Mouse (Mus musculus) embryonic facial prominence, embryonic 14.5 days (tissue): ENCODE measurements around the gene Trim33. TPM values are rescaled to one million over a fixed set of nuclear protein-coding genes. Genes with fewer than 3 reads are reported as not detected.

ENCODE experiments used
- ATAC-seq: fragments of 200-750 bp; cut with Nextera tagmentation; 2 replicates; pipeline ENCODE4 v1.8.0; 2017; ENCODE audit warnings: low read depth, moderate number of reproducible peaks, moderate TSS enrichment
- DNase-seq: peaks from one replicate; pipeline ENCODE4 v3.0.0-alpha.2; 2015; ENCODE audit warnings: low spot score
- H3K27ac ChIP-seq: fragments of 300-500 bp; sonication (generic); replicated peaks from 2 replicates; pipeline ENCODE4 v1.5.1; 2014; ENCODE audit warnings: low read depth, mild to moderate bottlenecking, low read length, moderate library complexity
- H3K27me3 ChIP-seq: fragments of 300-500 bp; sonication (generic); replicated peaks from 2 replicates; pipeline ENCODE4 v1.6.1; 2014; ENCODE audit warnings: low read length; ENCODE audit not compliant: control insufficient read depth, insufficient read depth
- H3K36me3 ChIP-seq: fragments of 300-500 bp; sonication (generic); 2 replicates; pipeline ENCODE4 v1.6.1; 2014; ENCODE audit warnings: low read length, mixed read lengths; ENCODE audit not compliant: control insufficient read depth, insufficient read depth
- H3K4me1 ChIP-seq: fragments of 300-500 bp; sonication (generic); 2 replicates; pipeline ENCODE4 v1.6.1; 2014; ENCODE audit warnings: antibody characterized with exemption, low read length; ENCODE audit not compliant: control insufficient read depth, insufficient read depth
- H3K4me2 ChIP-seq: fragments of 300-500 bp; sonication (generic); 2 replicates; pipeline ENCODE4 v1.6.1; 2014; ENCODE audit warnings: low read depth, mild to moderate bottlenecking, low read length, moderate library complexity, mixed read lengths
- H3K4me3 ChIP-seq: fragments of 300-500 bp; sonication (generic); 2 replicates; pipeline ENCODE4 v1.5.1; 2014; ENCODE audit warnings: low read depth, mild to moderate bottlenecking, low read length
- H3K9ac ChIP-seq: fragments of 300-500 bp; sonication (generic); 2 replicates; pipeline ENCODE4 v1.6.1; 2014; ENCODE audit warnings: low read depth, mild to moderate bottlenecking, low read length, moderate library complexity, mixed read lengths
- H3K9me3 ChIP-seq: fragments of 300-500 bp; sonication (generic); 2 replicates; pipeline ENCODE4 v1.6.1; 2016; ENCODE audit warnings: low read length; ENCODE audit not compliant: control insufficient read depth
- WGBS: fragments of 180-500 bp; shearing (Covaris S2); extraction: QIAGEN DNeasy Blood & Tissue Kit; methylation state at CpG from one replicate; pipeline ENCODE4 v1.1.7; 2014; 5-methylcytosine and 5-hydroxymethylcytosine counted together
- polyA plus RNA-seq: library from polyadenylated mRNA; unstranded; fragments of >200 nt; fragmentation: Nextera tagmentation; extraction: Ambion mirVana; gene quantifications from 2 replicates; pipeline ENCODE4 v1.2.1, GENCODE M21; 2014

Trim33 gene
- polyA plus RNA-seq, 1 experiment from 2014 or later = 17.3 TPM

DNA sequence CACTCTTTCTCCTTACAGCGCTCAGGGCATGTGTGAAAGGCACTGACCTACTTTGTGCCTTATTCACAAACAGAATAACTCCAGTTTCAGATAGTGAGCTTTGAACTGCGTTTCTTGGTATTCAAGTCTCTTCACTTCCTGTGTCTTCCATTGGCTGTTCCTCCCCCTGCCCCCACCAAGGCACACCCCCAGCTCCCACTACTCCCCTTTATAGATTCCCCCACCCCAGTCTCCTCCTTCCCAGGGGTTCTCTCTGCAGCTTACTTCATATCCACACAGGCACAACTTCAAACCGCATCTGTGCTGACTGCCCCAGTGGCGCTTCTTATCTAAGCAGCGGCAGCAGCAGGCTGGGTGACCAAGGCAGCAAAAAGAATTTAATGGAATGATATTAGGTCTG lies 105.9 kb downstream of the Trim33 start:
- Histone ChIP-seq H3K4me2 (no peak overlapping the region), H3K27ac (no peak overlapping the region), H3K36me3 (no peaks in the 10 kb centered on the region), H3K4me3 (no peak overlapping the region), H3K9ac (no peak overlapping the region), H3K9me3 (no peaks in the 10 kb centered on the region), H3K4me1 (no peaks in the 10 kb centered on the region), H3K27me3 (no peaks in the 10 kb centered on the region)
- ATAC-seq = no peak
- no peak for DNase-seq
- 80% methylated on average over 5 of the region's 5 CpGs for WGBS

DNA sequence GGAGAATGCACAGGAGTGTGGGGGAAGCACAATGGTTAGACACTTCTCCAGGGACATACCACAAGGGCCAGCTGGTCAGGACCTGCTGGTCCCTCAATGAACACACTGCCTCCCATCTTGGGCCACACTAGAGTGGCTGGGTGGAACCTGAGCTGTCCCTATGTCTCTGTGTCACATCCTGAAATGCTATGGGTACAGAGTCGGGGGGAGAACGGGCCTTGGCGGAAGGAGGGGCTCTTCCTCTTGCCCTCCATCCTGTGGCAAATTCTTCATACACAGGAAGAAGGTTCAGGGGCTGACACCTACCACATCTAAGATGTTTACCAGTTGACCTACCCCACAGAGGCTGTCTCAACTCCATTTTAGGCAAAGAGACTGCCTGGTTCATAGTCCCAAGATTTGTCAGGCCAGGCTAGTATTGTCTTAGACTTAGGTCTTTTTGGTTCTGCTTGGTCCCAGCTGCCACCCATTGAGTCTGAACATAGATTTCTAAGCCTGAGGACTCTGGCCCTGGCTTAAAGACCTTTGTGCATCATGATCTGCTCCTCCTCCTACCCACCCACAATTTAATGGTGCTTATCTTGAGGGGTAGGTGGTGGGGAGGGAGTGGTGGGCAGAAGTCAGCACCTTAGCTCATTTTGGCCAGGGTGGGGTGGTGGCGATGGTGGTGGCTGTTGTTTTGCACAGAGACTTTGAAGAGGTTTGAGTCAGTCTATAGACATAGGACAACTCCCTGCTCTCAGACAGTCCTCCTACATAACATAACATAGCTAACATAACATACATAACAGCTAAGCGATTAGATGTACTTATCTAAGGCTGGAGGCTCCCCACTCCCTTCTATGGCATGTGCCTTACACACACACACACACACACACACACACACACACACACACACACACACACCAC lies 106.5 kb downstream of the Trim33 start:
- H3K4me1 ChIP-seq = no peaks in the 10 kb centered on the region
- no peak overlapping the region for H3K9ac ChIP-seq
- H3K4me2 ChIP-seq = no peak overlapping the region
- no peaks in the 10 kb centered on the region for H3K9me3 ChIP-seq
- no peak overlapping the region for H3K27ac ChIP-seq
- WGBS = 86% methylated on average over 5 of the region's 5 CpGs
- H3K27me3 ChIP-seq = no peaks in the 10 kb centered on the region
- DNase-seq = no peak
- no peaks in the 10 kb centered on the region for H3K36me3 ChIP-seq
- H3K4me3 ChIP-seq = no peak overlapping the region
- no peak for ATAC-seq

DNA sequence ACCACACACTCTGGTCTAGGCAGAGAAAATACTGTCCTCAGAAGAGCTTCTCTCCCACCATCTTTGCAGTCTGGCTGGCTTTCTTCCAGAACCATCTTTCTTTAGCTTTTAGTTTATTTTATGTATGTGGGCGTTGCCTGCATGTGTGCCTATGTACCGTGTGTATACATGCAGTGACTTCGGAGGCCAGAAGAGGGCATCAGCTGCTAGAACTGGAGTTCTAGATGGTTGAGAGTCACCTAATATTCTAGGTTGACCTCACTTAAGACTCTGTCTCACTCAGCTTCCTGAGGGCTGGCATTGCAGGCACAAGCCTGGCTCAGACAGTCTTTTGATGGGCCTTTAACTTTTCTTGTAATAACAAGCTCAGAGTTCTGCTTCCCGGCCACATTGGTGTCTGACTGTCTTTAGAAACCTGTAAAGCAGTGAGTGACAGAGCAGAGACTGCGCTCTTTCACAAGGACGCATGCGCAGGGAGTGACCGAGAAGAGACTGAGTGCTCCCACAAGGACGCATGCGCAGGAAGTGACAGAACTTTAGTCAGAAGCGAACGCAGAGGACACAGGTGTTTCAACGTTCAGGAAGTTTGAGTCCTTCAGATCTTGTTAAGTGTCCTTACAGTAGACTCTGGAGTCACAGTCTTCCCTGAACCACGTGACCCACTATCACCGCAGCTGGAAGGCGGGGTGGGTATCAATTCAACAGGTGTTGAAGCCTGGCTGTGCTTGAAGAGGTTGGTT lies 107.4 kb downstream of the Trim33 start:
- Histone ChIP-seq H3K4me1 (no peaks in the 10 kb centered on the region), H3K9me3 (no peaks in the 10 kb centered on the region), H3K4me3 (no peak overlapping the region), H3K27me3 (no peaks in the 10 kb centered on the region), H3K4me2 (no peak overlapping the region), H3K9ac (no peak overlapping the region), H3K36me3 (no peaks in the 10 kb centered on the region), H3K27ac (no peak overlapping the region)
- DNase-seq (no peak), ATAC-seq (no peak)
- WGBS = 87% methylated on average over 16 of the region's 16 CpGs

DNA sequence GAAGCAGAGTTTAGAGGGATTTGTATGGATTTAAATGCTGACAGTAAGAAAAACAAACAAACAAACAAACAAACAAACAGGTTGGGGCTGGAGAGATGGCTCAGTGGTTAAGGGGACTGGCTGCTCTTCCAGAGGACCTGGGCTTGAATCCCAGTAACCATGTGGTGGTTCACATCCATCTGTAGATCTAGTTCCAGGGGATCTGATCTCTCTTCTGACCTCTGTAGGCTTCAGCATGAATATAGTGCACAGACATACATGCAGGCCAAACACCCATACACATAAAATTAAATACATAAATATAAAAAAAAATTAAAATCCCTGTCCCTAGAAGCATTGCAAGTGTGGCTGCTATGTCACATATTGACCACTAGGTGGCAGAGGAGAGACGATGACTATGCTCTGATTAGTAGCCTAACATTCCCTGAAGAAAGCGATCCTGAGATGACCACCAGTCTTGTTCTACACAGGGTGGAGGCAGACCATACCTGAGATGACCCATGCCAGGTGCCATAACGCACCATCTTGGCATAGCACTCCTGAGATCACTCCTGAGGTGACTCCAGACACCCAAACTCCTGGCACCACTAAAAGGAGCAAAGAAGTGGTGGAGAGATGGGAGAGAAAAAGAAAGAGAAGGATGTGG lies 113.6 kb downstream of the Trim33 start:
- no peak overlapping the region for H3K27ac ChIP-seq
- H3K27me3 ChIP-seq = no peaks in the 10 kb centered on the region
- DNase-seq (peak; percentile 76), ATAC-seq (peak; percentile 83)
- WGBS = 7% methylated on average over 3 of the region's 3 CpGs
- no peak overlapping the region for H3K4me3 ChIP-seq
- no peak overlapping the region for H3K4me2 ChIP-seq
- H3K4me1 ChIP-seq = no peaks in the 10 kb centered on the region
- H3K9ac ChIP-seq = no peak overlapping the region
- H3K9me3 ChIP-seq = no peaks in the 10 kb centered on the region
- no peaks in the 10 kb centered on the region for H3K36me3 ChIP-seq

DNA sequence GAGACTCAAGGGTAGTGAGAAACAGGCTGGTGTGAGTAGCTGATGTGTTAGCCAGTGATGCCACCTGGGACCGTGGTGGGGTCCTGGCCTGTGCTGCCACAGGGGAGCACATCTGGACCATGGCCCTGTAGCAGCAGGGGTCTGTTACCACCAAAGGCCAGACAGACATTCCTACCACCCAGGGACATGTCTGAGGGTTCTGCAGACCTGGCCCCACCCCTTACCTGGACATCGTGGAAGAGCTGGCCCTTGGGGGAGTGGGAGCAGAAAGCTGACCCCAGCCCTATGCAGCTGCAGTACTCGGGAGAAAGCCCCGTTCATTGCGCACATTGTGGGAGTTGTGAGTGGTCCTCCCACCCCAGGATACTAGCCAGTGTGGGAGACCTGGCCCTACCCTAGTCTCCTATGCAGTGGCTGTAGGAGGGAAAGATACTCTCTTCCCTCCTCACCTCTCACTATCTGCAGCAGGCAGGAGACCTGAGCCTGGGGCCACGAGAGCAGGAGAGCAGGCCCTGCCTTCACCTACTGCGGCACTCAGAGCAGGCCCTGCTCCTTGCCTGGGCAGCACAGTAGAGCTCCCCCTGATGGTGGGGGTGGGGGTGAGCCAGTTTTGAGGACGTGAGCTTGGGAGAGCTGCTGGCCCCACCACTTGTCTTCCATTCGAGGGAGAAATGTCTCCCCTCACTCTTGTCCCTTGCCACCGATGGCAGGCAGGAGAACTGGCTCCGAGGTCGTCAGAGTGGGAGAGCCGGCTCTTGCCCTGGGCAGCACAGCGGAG lies 114.4 kb downstream of the Trim33 start:
- H3K9me3 ChIP-seq = no peaks in the 10 kb centered on the region
- ATAC-seq (peak; percentile 33), DNase-seq (no peak)
- no peak overlapping the region for H3K9ac ChIP-seq
- no peaks in the 10 kb centered on the region for H3K36me3 ChIP-seq
- no peak overlapping the region for H3K4me2 ChIP-seq
- no peak overlapping the region for H3K4me3 ChIP-seq
- H3K4me1 ChIP-seq = no peaks in the 10 kb centered on the region
- H3K27ac ChIP-seq = no peak overlapping the region
- 66% methylated on average over 13 of the region's 14 CpGs for WGBS
- H3K27me3 ChIP-seq = no peaks in the 10 kb centered on the region

DNA sequence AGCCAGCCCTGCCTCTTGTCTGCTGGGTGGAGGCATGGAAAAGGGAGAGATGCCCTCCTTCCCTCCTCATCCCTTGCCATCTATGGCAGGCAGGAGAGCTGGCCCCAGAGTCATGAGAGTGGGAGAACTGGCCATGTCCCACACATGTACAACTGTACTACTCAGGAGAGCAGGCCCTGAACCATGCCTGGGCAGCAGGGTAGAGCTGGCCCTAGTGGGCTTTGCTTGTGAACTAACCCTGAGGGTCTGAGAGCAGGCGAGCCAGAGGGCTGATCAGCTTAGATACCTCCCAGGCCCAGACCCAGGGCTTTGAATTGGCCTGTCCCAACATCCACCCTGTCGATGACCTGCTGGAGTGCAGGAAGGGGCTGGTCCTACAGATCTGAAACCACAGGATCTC lies 115.0 kb downstream of the Trim33 start:
- Histone ChIP-seq H3K36me3 (no peaks in the 10 kb centered on the region), H3K27ac (no peak overlapping the region), H3K27me3 (no peaks in the 10 kb centered on the region), H3K9ac (no peak overlapping the region), H3K4me3 (no peak overlapping the region), H3K4me2 (no peak overlapping the region), H3K9me3 (no peaks in the 10 kb centered on the region), H3K4me1 (no peaks in the 10 kb centered on the region)
- ATAC-seq (no peak), DNase-seq (no peak)
- WGBS = 80% methylated on average over 2 of the region's 2 CpGs

DNA sequence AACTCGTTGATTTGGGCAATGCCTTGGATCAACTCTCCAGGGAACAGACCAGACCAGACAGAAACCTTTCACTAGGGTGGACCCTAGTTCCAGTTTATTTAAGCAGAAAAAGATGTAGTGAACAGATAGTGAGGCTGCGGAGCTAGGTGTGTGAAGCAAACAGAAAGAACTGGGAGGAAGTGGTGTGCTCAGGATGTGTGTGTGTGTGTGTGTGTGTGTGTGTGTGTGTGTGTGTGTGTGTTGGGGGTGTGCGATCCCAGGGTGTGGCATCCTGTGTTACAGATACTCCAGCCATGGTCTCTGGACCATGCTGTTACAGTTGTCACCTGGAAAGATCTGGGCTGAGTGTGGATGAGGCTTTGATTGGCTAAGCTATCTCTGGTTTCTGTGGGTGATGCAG lies 118.4 kb downstream of the Trim33 start:
- no peaks in the 10 kb centered on the region for H3K27me3 ChIP-seq
- H3K4me1 ChIP-seq = no peaks in the 10 kb centered on the region
- WGBS = 84% methylated on average over 3 of the region's 3 CpGs
- H3K9ac ChIP-seq = no peak overlapping the region
- no peak overlapping the region for H3K4me2 ChIP-seq
- no peaks in the 10 kb centered on the region for H3K36me3 ChIP-seq
- H3K27ac ChIP-seq = no peak overlapping the region
- no peak for ATAC-seq
- DNase-seq = no peak
- no peak overlapping the region for H3K4me3 ChIP-seq
- H3K9me3 ChIP-seq = no peaks in the 10 kb centered on the region

DNA sequence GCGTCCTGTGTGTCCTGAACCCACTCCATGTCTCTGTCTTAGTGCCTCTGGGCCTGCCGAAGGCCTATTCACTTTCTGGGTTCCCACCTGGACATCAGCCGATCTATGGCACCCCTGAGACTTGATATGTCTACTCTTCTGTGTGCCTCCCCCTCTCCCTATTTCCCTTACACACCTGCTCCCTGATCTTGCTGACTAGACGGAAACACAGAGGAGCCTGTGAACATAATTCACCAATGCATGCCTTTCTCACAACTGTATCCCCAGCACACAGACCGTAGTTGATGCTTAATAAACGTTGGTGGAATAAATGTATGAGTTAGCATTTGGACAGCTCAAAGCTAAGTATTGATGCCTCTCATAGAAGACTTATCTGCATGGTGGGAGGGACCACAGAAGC lies 121.7 kb downstream of the Trim33 start:
- no peak overlapping the region for H3K9ac ChIP-seq
- ATAC-seq = no peak
- WGBS = 78% methylated on average over 6 of the region's 6 CpGs
- no peak overlapping the region for H3K4me2 ChIP-seq
- H3K4me3 ChIP-seq = no peak overlapping the region
- H3K4me1 ChIP-seq = 0 out of 2 replicates have a peak, but pooled peaks cover 3% of the 10 kb centered on the region
- no peak overlapping the region for H3K27ac ChIP-seq
- no peaks in the 10 kb centered on the region for H3K36me3 ChIP-seq
- H3K27me3 ChIP-seq = no peaks in the 10 kb centered on the region
- DNase-seq = no peak
- no peaks in the 10 kb centered on the region for H3K9me3 ChIP-seq
